Mouse (Mus musculus) lung, postnatal 10 days (tissue): ENCODE results near the gene Slc16a11.

Experiments used
- DNase-seq: peaks from one replicate; pipeline ENCODE4 v3.0.0; 2021

Gene Slc16a11

GRCm38 (mm10) chr11:70259035-70259434 is 46.5 kb downstream of the Slc16a11 start:
- DNase-seq: no peak

- no peak for DNase-seq
Observed at GRCm38 (mm10) chr11:70265252-70265651, 52.7 kb downstream of the Slc16a11 start.

GRCm38 (mm10) chr11:70265819-70266218 is 53.3 kb downstream of the Slc16a11 start:
- DNase-seq: no peak
